Mouse (Mus musculus) ovary, adult 10 weeks (tissue): Measurements from ENCODE around the gene Ap4m1. TPM values are rescaled to one million over a fixed set of nuclear protein-coding genes. Genes with fewer than 3 reads are reported as not detected.

Source experiments
- polyA plus RNA-seq: library from polyadenylated mRNA; stranded (reverse); fragments of 350-450 nt; fragmentation: Illumina TruSeq; extraction: RNeasy Lipid Tissue Mini Kit (QIAGEN cat#74804); gene quantifications from one replicate; pipeline ENCODE4 v1.2.3, GENCODE M21; 2014

Gene Ap4m1
- 4.1 TPM for polyA plus RNA-seq

GRCm38 (mm10) chr5:138171695-138172491 lies at the start of gene Ap4m1, which contains the start of gene Mcm7:
TSS of gene Ap4m1 (plus strand) at chr5:138172002.
TSS of gene Mcm7 (minus strand) at chr5:138172422.

GRCm38 (mm10) chr5:138155443-138155976 lies 16.3 kb upstream of the Ap4m1 start, which contains the start of gene Zfp113:
TSS of gene Zfp113 (minus strand) at chr5:138155744.

GRCm38 (mm10) chr5:138160842-138161665 lies 10.7 kb upstream of the Ap4m1 start, which contains the start of gene Cops6:
TSS of gene Cops6 (plus strand) at chr5:138161071.

GRCm38 (mm10) chr5:138186950-138187638 lies 15.3 kb downstream of the Ap4m1 start, which contains the start of the genes Taf6 and Cnpy4:
TSS of gene Taf6 (minus strand) at chr5:138187451.
TSS of gene Cnpy4 (plus strand) at chr5:138187485.

GRCm38 (mm10) chr5:138193771-138194727 lies 22.2 kb downstream of the Ap4m1 start, which contains the start of gene Mblac1:
TSS of gene Mblac1 (plus strand) at chr5:138194314.

GRCm38 (mm10) chr5:138225700-138226099 lies 53.9 kb downstream of the Ap4m1 start, which contains the start of gene Nxpe5:
TSS of gene Nxpe5 (plus strand) at chr5:138225898.

Other genes starting within 250 kb of the Ap4m1 start
- 6.4 TPM for gene Gjc3, start 208.9 kb upstream of the Ap4m1 start, polyA plus RNA-seq
- gene Azgp1, start 190.5 kb upstream of the Ap4m1 start, polyA plus RNA-seq, result not detected
- not detected for gene Smok3a, start 150.7 kb upstream of the Ap4m1 start, polyA plus RNA-seq
- not detected for gene Smok3b, start 150.6 kb upstream of the Ap4m1 start, polyA plus RNA-seq
- gene Smok3c, start 118.8 kb upstream of the Ap4m1 start, polyA plus RNA-seq, result not detected
- 67.3 TPM for gene Zkscan1, start 86.9 kb upstream of the Ap4m1 start, polyA plus RNA-seq
- gene Zscan21, start 55.1 kb upstream of the Ap4m1 start, polyA plus RNA-seq, result 20.4 TPM
- gene Zfp113, start 16.3 kb upstream of the Ap4m1 start, polyA plus RNA-seq, result 36.9 TPM
- 66.2 TPM for gene Cops6, start 10.9 kb upstream of the Ap4m1 start, polyA plus RNA-seq
- 28.4 TPM for gene Mcm7, start 420 bp downstream of the Ap4m1 start, polyA plus RNA-seq
- gene Taf6, start 15.4 kb downstream of the Ap4m1 start, polyA plus RNA-seq, result 3.8 TPM
- gene Cnpy4, start 15.5 kb downstream of the Ap4m1 start, polyA plus RNA-seq, result 35.7 TPM
- 0.48 TPM for gene Mblac1, start 22.3 kb downstream of the Ap4m1 start, polyA plus RNA-seq
- 0.54 TPM for gene Nxpe5, start 53.9 kb downstream of the Ap4m1 start, polyA plus RNA-seq
- gene Lamtor4, start 83.5 kb downstream of the Ap4m1 start, polyA plus RNA-seq, result not detected
- gene BC037034, start 92.0 kb downstream of the Ap4m1 start, polyA plus RNA-seq, result 0.51 TPM
- 0.54 TPM for gene Gal3st4, start 100.8 kb downstream of the Ap4m1 start, polyA plus RNA-seq
- gene Gm43720, start 108.0 kb downstream of the Ap4m1 start, polyA plus RNA-seq, result not detected
- 1.1 TPM for gene Gpc2, start 108.0 kb downstream of the Ap4m1 start, polyA plus RNA-seq
- gene Stag3, start 108.2 kb downstream of the Ap4m1 start, polyA plus RNA-seq, result 0.68 TPM
- not detected for gene Pvrig, start 170.0 kb downstream of the Ap4m1 start, polyA plus RNA-seq